Mouse (Mus musculus) ES-E14 (cell line): ENCODE measurements around the gene Hdac7. TPM values are rescaled to one million over a fixed set of nuclear protein-coding genes. Genes with fewer than 3 reads are reported as not detected.

ENCODE experiments used
- DNase-seq: peaks from one replicate; pipeline ENCODE4 v3.0.0-alpha.2; 2013; ENCODE audit warnings: low read depth, low spot score
- H3K27ac ChIP-seq: 2 replicates; pipeline ENCODE4 v1.5.1; 2012; ENCODE audit warnings: low read depth, mild to moderate bottlenecking, low read length, moderate library complexity, mixed read lengths; ENCODE audit not compliant: poor library complexity, insufficient read depth, severe bottlenecking
- H3K36me3 ChIP-seq: 2 replicates; pipeline ENCODE4 v1.6.1; 2012; ENCODE audit warnings: mild to moderate bottlenecking, low read length, moderate library complexity, mixed read lengths; ENCODE audit not compliant: control insufficient read depth, poor library complexity, insufficient read depth, severe bottlenecking
- H3K4me1 ChIP-seq, 2 experiments: fragments of 150-350 bp in 1 of 2; sonication (generic) in 1 of 2; 2 replicates each; pipeline ENCODE4 v1.6.1; 2012; ENCODE audit warnings: low read length in 2 of 2, mild to moderate bottlenecking in 1 of 2, mixed read lengths in 1 of 2; ENCODE audit not compliant: control insufficient read depth in 2 of 2, insufficient read depth in 2 of 2, poor library complexity in 1 of 2
- H3K4me3 ChIP-seq, 2 experiments: fragments of 150-350 bp in 1 of 2; sonication (generic) in 1 of 2; 2 replicates each; pipeline ENCODE4 v1.5.1; 2012; ENCODE audit warnings: low read length in 2 of 2, low read depth in 1 of 2, mild to moderate bottlenecking in 1 of 2, mixed read lengths in 1 of 2; ENCODE audit not compliant: insufficient read depth in 1 of 2, poor library complexity in 1 of 2, severe bottlenecking in 1 of 2
- H3K9ac ChIP-seq: 2 replicates; pipeline ENCODE4 v1.6.1; 2012; ENCODE audit warnings: low read depth, mild to moderate bottlenecking, low read length, mixed read lengths; ENCODE audit not compliant: poor library complexity, insufficient read depth, severe bottlenecking
- H3K9me3 ChIP-seq: fragments of 150-350 bp; sonication (generic); 2 replicates; pipeline ENCODE4 v1.6.1; 2012; ENCODE audit warnings: low read depth, mild to moderate bottlenecking, low read length; ENCODE audit not compliant: control insufficient read depth, insufficient read depth
- CHD2 ChIP-seq: IDR thresholded peaks from 2 replicates; pipeline ENCODE4 v1.6.1; 2014; ENCODE audit warnings: mild to moderate bottlenecking, low read depth, low read length, inconsistent platforms
- HCFC1 ChIP-seq: IDR thresholded peaks from 2 replicates; pipeline ENCODE4 v1.6.1; 2012; ENCODE audit warnings: low read length, inconsistent platforms, borderline replicate concordance; ENCODE audit not compliant: insufficient read depth
- MAFK ChIP-seq: IDR thresholded peaks from 2 replicates; pipeline ENCODE4 v1.6.1; 2014; ENCODE audit warnings: mild to moderate bottlenecking, low read depth, low read length, inconsistent platforms; ENCODE audit not compliant: insufficient read depth
- ZC3H11A ChIP-seq: IDR thresholded peaks from 2 replicates; pipeline ENCODE4 v1.6.1; 2012; ENCODE audit warnings: low read depth, mild to moderate bottlenecking, inconsistent platforms, low read length, borderline replicate concordance
- ZNF384 ChIP-seq: IDR thresholded peaks from 2 replicates; pipeline ENCODE4 v1.6.1; 2012; ENCODE audit warnings: low read depth, low read length, inconsistent platforms
- in situ Hi-C, 2 experiments: fragments of 600-800 bp; cut with MboI; formaldehyde crosslinking; loops; one replicate each; pipeline ENCODE4 v1.15.1; 2025; ENCODE audit warnings: low sequenced_read_pairs in 2 of 2, inconsistent platforms in 1 of 2; ENCODE audit not compliant: unreplicated experiment in 2 of 2
- total RNA-seq: library from RNA; depleted of rRNA; stranded (reverse); fragments of 300-350 nt; gene quantifications from 2 replicates; pipeline ENCODE4 v1.2.3, GENCODE M21; 2012

Hdac7 gene
- total RNA-seq, 1 experiment, result 7.4 TPM

DNA sequence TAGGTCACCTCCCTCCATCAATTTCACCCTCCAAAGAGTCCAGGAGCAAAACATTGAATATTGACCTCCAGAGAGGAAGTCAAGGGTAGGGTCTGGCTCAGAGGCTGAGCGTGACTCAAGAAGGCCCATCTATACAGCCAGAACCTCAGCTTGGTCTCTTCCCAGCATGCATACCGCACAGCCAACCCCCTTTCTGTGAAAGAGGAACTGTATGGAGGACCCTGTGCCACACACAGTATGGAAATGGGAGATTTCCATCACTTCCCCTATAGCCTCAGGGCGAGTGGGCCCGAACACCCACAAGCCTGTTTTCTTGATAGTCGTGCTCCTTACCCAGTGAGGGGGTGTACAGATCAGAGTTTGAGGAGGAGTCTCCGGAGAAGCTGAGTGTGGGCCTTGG lies 24.7 kb upstream of the Hdac7 start:
- Histone ChIP-seq H3K27ac (no peak overlapping the region), H3K36me3 (no peaks in the 10 kb centered on the region), H3K9me3 (no peaks in the 10 kb centered on the region), H3K4me3 (no peak overlapping the region), H3K4me1 (no peaks in the 10 kb centered on the region), H3K9ac (no peak overlapping the region)
- TF ChIP-seq ZC3H11A, result no peak
- TF ChIP-seq CHD2, result no peak
- TF ChIP-seq ZNF384, result no peak
- DNase-seq, result no peak
- in situ Hi-C loops, result no loop called here

- H3K9me3 ChIP-seq, result no peaks in the 10 kb centered on the region
- DNase-seq, result no peak
- H3K27ac ChIP-seq, result no peak overlapping the region
- in situ Hi-C loops, result no loop called here
- 0 out of 4 replicates have a peak, but pooled peaks cover 0 to 4% of the 10 kb centered on the region in 2 experiments for H3K4me1 ChIP-seq
- no peak overlapping the region for H3K4me3 ChIP-seq
- H3K36me3 ChIP-seq, result no peaks in the 10 kb centered on the region
- no peak for TF ChIP-seq HCFC1
- no peak for TF ChIP-seq CHD2
- TF ChIP-seq MAFK, result no peak
- no peak for TF ChIP-seq ZC3H11A
- TF ChIP-seq ZNF384, result 0 out of 2 replicates have a peak, but pooled peaks have one; percentile 24
- no peak overlapping the region for H3K9ac ChIP-seq
Measured at GRCm38 (mm10) chr15:97865988-97866387, 21.7 kb upstream of the Hdac7 start.

GRCm38 (mm10) chr15:97865175-97865574 lies 20.9 kb upstream of the Hdac7 start:
- H3K4me3 ChIP-seq, result no peak overlapping the region
- in situ Hi-C loops, result no loop called here
- H3K9ac ChIP-seq, result no peak overlapping the region
- no peak overlapping the region for H3K27ac ChIP-seq
- DNase-seq, result no peak
- H3K4me1 ChIP-seq, result 0 out of 4 replicates have a peak, but pooled peaks cover 0 to 4% of the 10 kb centered on the region in 2 experiments
- TF ChIP-seq HCFC1 (no peak), CHD2 (no peak), ZNF384 (no peak), ZC3H11A (no peak), MAFK (no peak)
- H3K9me3 ChIP-seq, result no peaks in the 10 kb centered on the region
- no peaks in the 10 kb centered on the region for H3K36me3 ChIP-seq

GRCm38 (mm10) chr15:97864361-97865045 lies 20.2 kb upstream of the Hdac7 start:
- TF ChIP-seq CHD2 (no peak), ZC3H11A (no peak), MAFK (no peak), ZNF384 (no peak), HCFC1 (no peak)
- Histone ChIP-seq H3K4me3 (no peak overlapping the region), H3K9me3 (no peaks in the 10 kb centered on the region), H3K27ac (no peak overlapping the region), H3K9ac (no peak overlapping the region), H3K4me1 (0 out of 4 replicates have a peak, but pooled peaks cover 0 to 4% of the 10 kb centered on the region in 2 experiments), H3K36me3 (no peaks in the 10 kb centered on the region)
- no peak for DNase-seq
- in situ Hi-C loops, result no loop called here

GRCm38 (mm10) chr15:97863494-97863881 lies 19.2 kb upstream of the Hdac7 start:
- no peak for TF ChIP-seq HCFC1
- no peak for TF ChIP-seq CHD2
- TF ChIP-seq MAFK, result no peak
- no peak for TF ChIP-seq ZNF384
- TF ChIP-seq ZC3H11A, result no peak
- DNase-seq, result no peak
- H3K4me3 ChIP-seq, result no peak overlapping the region
- no peak overlapping the region for H3K27ac ChIP-seq
- H3K36me3 ChIP-seq, result no peaks in the 10 kb centered on the region
- H3K4me1 ChIP-seq, result 0 out of 4 replicates have a peak, but pooled peaks cover 0 to 4% of the 10 kb centered on the region in 2 experiments
- H3K9ac ChIP-seq, result no peak overlapping the region
- H3K9me3 ChIP-seq, result no peaks in the 10 kb centered on the region
- in situ Hi-C loops, result no loop called here
